Mouse (Mus musculus) 3T3-L1 (cell line): ENCODE measurements around the gene Olig3.
"Not testable (repeated sequence)": the region's sequence is repeated elsewhere in the genome, so short reads cannot be mapped to it uniquely, and the experiment has no call there.

Source experiments
- DNase-seq: peaks from one replicate; pipeline ENCODE4 v3.0.0-alpha.2; 2015; ENCODE audit warnings: low read depth, low spot score

Gene Olig3

GRCm38 (mm10) chr10:19361539-19362293 lies 5.4 kb downstream of the Olig3 start:
- no peak for DNase-seq

GRCm38 (mm10) chr10:19362294-19362590 lies 5.9 kb downstream of the Olig3 start:
- DNase-seq, result no peak

- no peak for DNase-seq
Observed at GRCm38 (mm10) chr10:19362861-19363260, 6.5 kb downstream of the Olig3 start.

- DNase-seq, result no peak
Observed at GRCm38 (mm10) chr10:19363365-19363764, 7.0 kb downstream of the Olig3 start.

GRCm38 (mm10) chr10:19369143-19369542 lies 12.8 kb downstream of the Olig3 start:
- no peak for DNase-seq

- no peak for DNase-seq
Observed at GRCm38 (mm10) chr10:19370146-19370545, 13.8 kb downstream of the Olig3 start.

- DNase-seq, result no peak
Observed at GRCm38 (mm10) chr10:19372263-19372662, 15.9 kb downstream of the Olig3 start.

- DNase-seq, result no peak
Observed at GRCm38 (mm10) chr10:19373797-19374196, 17.5 kb downstream of the Olig3 start.

- no peak for DNase-seq
Observed at GRCm38 (mm10) chr10:19374311-19374710, 18.0 kb downstream of the Olig3 start.

- no peak for DNase-seq
Observed at GRCm38 (mm10) chr10:19375838-19376237, 19.5 kb downstream of the Olig3 start.

GRCm38 (mm10) chr10:19380971-19381370 lies 24.6 kb downstream of the Olig3 start:
- not testable (repeated sequence) for DNase-seq

GRCm38 (mm10) chr10:19384176-19384575 lies 27.8 kb downstream of the Olig3 start:
- peak; percentile 24 for DNase-seq

- no peak for DNase-seq
Observed at GRCm38 (mm10) chr10:19391819-19392218, 35.5 kb downstream of the Olig3 start.

- DNase-seq, result no peak
Observed at GRCm38 (mm10) chr10:19396485-19397137, 40.3 kb downstream of the Olig3 start.

- DNase-seq, result no peak
Observed at GRCm38 (mm10) chr10:19397396-19397795, 41.1 kb downstream of the Olig3 start.

- no peak for DNase-seq
Observed at GRCm38 (mm10) chr10:19401136-19401535, 44.8 kb downstream of the Olig3 start.

GRCm38 (mm10) chr10:19404401-19404800 lies 48.1 kb downstream of the Olig3 start:
- DNase-seq, result no peak

GRCm38 (mm10) chr10:19405959-19406358 lies 49.6 kb downstream of the Olig3 start:
- DNase-seq, result no peak

- no peak for DNase-seq
Observed at GRCm38 (mm10) chr10:19407168-19407567, 50.8 kb downstream of the Olig3 start.
